Mouse (Mus musculus): ENCODE data around the gene Cbr2.

Gene Cbr2

DNA sequence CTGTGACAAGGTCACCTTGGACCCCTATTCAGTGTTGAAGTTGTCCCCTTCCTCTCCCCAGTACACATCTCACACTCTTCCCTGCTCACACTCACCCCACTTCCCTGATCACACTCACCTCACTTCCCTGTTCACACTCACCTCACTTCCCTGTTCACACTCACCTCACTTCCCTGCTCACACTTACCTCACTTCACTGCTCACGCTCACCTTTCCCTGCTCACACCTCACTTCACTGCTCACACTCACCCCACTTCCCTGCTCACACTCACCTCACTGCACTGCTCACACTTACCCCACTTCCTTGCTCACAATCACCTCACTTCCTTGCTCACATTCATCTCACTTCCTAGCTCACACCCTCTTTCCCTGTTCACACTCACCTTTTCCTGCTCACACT lies 519 bp downstream of the Cbr2 start:
- no peak for DNase-seq (ENCODE audit: low read depth, low spot score)

DNA sequence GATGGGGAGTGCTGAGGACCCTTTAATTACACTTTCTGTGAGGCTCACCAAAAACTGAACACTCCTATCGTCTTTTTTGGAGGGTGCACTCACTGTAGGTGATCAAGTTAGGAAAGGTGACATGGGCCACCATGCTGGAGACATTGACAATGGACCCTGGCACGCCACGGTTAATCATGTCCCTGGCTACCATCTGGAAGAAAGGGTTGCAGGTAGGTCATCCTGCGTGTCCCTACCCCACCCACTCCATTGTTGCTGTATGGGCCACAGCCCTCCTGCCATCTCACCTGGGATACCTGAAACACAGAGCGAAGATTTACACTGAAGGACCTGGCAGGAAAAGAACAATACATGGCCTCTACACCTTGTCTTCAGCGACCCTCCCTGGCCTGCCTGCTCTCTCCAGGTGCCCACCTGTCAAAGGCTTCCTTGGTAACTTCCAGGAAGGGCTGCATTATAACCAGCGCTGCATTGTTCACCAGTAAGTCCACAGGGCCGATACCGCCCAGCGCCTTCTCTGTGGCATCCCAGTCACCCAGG lies 1.5 kb downstream of the Cbr2 start:
- no peak for DNase-seq (ENCODE audit: low read depth, low spot score)

DNA sequence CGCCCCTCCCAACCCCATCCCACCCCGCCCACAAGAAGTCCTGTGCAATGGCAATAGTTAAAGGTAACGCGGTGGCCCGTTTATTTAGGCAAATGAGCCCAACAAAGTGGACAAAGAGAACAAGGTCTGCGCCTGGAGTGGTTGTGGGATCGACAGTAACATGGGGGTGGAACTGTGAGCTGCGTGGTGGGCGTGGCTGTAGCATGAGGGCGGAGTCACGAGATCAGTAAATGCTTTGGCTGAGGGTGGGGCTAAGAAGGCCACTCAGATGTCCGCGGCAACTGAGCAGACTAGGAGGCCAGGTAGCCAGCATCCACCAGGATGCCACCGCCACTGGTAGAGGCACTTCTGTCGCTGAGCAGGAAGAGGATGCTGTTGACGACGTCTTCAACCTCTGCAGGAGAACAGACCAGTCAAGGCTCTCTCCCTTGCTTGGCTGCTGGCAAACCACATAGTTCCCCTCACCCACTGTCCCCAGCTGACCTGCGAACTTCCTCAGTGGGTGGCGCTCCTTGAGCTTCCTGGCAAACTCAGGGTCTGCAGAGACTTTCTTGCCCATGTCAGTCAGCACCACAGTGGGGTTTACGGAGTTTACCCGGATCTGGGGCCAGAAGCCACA lies 2.4 kb downstream of the Cbr2 start:
- DNase-seq (ENCODE audit: low read depth, low spot score), result peak; percentile 88

DNA sequence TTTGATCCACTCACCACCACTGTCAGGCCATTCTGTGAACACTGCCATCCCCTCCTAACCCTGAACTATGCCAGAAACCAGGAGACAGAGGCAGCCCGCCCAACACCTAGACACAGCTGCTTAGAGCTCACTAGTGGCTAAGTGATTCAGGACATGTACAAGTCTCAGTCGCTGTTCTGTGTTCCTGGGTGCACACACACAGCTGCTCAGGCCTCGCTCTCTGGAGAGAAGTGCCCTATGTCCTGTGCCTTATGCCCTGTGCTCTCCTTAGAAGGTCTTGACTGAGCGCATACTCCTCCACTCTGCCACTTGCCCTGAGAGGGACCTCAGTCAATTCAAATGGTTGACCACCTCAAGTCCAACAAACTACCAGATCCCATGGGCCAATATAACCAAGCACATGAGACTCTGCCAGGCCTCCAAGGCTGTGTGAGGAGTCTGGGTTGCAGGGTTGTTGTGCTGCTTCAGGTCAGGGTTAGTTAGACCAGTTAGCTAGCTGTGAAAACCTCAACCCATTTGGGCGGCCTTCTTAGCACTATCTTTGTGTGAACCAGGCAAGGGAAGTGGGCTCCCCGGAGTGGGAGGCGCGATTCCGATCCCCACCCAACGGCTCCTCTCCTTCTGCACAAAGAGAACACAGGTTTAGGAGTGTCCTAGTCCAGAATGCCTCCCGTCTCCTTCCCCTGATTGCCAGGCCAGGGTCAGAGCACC lies 3.2 kb downstream of the Cbr2 start:
- no peak for DNase-seq (ENCODE audit: low read depth, low spot score)

DNA sequence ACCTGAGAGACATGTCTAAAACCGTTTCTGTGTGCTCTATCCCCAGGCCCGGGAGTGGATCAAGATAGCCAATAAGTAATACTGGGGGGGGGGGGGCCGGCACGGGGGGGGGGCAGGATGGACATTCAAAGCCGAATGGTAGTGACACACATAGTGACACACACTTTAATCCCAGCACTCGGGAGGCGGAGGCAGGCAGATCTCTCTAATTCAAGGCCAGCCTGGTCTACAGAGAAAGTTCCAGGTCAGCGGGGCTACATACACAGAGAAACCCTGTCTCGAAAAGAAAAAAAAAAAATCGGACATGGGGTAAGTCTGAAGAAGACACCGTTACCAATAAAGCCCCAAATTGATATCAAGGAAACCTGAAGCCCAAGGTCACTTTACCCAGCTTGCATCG lies 4.3 kb downstream of the Cbr2 start:
- DNase-seq (ENCODE audit: low read depth, low spot score), result no peak

DNA sequence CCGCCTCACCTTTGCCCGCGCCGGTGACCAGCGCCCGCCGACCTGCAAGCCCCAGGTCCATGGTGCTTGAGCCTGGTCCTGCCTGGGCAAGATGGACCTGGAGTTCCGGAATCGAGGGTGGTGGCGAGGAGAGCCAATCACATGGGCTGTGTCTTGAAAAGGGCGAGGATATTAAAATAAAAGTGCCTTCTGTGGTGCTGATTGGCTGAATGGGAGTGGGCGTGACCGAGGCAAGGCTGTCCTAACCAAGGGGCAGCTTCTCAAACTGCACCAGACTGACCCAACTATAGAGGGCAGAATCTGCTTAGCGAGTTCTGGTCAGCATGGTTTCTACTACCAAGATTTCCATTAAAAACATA lies 4.8 kb downstream of the Cbr2 start, which contains the start of gene Dcxr:
Gene Dcxr, minus strand, starts transcription at position 113 of the 359 bp plus-strand sequence.
- peak; percentile 84 for DNase-seq (ENCODE audit: low read depth, low spot score)

DNA sequence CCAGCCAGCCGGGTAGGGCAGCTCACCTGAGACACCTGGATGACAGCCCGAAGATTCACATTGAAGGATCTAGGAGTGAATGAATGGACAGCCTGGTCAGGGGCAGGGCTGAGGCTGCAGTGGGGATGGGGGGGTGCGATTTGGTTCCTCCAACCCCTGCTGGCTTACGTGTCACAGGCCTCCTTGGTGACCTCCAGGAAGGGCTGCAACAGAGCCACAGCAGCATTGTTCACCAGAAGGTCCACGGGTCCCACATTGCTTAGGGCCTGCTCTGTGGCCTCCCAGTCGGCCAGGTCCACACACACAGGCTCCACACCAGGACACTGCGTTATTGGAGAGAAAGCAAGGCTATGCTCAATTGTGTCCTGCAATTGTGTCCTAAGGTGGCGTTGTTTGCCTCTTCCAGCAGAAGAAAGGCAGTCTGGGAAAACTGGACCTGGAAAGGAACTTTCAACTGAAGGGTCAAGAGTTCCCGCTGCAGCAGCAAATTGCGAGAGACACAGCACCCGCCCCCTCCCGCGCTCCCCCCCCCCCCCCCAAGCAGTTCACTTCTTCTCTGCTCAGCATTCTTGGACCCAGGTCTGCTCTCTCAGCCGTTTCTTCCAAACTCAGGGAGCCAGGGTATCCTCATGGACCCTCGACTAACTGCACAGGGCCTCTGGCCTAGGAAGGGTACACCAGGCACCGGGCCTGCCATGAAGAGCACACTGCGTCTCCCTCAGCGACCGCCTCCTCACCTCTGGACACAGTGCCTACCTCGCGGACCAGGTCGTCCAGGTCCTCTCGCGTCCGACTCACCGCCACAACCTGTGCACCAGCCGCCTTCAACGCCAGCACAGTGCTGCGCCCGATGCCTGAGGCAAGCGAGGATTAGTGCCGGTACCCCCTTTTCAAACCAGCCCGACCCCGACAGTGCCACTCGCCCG lies 5.4 kb downstream of the Cbr2 start:
- DNase-seq (ENCODE audit: low read depth, low spot score), result peak; percentile 36

DNA sequence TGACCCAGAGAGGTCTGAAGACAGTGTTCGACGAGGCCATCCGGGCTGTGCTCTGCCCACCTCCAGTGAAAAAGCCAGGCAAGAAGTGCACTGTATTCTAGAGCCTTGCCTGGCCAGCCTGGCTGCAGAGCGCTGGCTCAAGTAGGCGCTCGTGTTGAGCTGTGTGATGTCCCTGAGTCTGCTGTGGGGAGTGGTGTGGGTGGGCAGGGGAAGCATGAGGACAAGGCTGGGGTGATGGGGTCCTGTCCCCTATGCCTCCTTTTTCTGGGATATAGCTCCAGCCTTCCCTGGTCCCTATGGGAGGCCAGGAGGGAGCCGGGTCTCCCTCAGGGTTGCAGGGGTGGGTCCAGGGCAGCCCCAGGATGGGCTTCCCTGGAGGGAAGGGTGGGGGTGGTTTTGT lies 8.4 kb downstream of the Cbr2 start:
- DNase-seq (ENCODE audit: low read depth, low spot score), result no peak

DNA sequence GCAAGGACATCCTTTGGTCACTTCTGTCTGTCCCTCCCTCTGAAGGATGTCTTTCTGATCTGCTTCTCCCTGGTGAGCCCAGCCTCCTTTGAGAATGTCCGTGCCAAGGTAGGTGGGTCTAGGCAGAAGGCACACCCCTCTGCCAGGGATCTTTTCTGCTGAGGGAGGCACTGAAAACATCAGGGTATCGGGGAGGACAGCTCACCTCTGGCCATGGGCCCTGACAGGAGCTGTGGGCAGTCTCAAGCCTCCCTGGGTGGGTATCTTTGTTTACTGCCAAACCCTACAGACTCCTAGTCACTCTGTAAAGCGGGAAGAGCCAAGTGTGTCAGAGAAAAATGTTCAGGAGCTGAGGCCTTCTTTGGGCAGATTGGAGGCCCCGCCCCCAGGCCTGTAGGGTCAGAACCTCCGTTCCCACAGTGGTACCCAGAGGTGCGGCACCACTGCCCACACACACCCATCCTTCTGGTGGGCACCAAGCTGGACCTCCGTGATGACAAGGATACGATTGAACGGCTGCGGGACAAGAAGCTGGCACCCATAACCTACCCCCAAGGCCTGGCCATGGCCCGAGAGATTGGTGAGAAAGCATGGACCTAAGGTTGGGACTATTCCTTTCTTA lies 9.0 kb downstream of the Cbr2 start:
- no peak for DNase-seq (ENCODE audit: low read depth, low spot score)

DNA sequence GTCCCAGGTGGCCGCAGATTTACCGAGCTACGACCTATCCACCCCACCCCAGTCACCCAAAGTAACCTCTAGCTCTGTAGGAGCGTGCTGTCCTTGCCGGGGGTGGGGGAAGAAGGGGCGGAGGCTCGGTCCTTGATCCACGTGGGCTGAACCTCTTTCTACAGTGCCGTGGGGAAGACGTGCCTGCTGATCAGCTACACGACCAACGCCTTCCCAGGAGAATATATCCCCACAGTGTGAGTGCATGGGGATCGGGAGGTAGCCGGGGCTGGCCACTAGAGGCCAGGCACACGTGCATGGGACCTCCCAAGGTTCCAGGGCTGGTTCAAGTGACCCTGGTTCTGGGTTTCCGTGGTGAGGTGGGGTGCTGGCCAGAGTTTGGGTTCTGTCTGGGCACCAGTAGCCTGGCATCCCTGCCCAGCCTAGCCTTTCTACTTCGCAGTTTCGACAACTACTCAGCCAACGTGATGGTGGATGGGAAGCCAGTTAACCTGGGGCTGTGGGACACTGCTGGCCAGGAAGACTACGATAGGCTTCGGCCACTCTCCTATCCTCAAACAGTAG lies 9.8 kb downstream of the Cbr2 start:
- no peak for DNase-seq (ENCODE audit: low read depth, low spot score)

DNA sequence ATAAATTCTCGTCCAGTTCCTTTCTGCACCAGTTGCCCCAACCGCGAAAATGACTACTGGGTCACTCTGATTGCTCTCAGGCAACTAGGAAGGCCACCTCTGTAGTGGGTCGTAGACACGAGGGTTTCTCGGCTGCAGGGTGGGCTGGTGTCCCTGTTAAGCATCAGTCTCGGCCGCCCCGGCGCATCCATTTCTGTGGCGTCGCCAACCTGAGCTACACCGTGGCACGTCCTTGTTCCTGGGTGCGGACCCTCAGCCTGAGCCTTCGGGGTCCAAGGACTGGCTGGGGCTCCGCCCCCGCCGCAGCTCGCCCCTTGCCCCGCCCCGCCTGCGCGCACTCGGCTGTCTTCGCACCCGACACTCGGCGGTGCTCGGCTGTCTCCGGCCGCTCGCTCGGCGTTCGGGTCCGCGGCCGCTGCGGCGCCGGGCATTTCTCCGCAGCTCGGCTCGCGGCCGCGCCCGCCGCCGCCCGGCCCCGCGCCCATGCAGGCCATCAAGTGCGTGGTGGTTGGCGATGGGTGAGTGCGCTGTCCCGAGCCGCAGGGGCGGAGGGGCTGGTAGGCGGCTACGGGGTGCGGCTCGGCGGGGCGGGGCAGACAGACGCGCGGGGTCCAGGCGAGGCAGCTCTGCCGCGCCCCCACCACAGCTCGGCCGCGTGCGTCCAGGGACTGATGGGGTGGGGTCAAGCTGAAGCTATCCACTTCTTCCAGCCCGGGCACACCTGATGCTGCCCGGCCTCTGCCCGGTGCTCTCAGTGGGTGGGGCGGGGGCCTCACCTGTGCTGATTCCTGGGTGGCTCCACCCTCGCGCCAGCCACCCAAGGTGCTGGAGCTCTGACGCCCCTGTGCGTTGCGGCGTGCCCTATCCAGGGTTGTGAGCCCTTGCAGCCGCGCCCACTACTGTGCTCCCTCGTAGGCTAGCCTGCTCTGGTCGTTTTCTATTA lies 10.5 kb downstream of the Cbr2 start, which contains the start of gene Rac3:
Gene Rac3, plus strand, starts transcription at position 347 of the 943 bp plus-strand sequence.
- peak; percentile 79 for DNase-seq (ENCODE audit: low read depth, low spot score)

DNA sequence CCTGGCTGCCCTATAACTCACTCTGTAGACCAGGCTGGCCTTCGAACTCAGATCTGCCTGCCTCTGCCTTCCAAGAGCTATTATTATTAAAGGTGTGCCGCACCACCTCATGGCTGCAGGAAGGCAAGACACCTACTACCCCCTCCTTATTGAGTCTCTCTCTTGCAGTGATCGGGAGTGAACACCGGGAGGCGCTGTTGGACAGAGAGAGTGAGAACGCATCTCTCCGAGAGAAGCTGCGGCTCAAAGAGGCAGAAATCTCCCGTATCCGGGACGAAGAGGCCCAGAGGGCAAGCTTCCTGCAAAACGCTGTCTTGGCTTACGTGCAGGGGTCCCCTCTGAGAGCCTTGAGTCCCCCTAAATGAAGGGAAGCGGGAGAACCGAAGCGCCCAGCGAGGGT lies 11.5 kb downstream of the Cbr2 start:
- peak; percentile 95 for DNase-seq (ENCODE audit: low read depth, low spot score)

DNA sequence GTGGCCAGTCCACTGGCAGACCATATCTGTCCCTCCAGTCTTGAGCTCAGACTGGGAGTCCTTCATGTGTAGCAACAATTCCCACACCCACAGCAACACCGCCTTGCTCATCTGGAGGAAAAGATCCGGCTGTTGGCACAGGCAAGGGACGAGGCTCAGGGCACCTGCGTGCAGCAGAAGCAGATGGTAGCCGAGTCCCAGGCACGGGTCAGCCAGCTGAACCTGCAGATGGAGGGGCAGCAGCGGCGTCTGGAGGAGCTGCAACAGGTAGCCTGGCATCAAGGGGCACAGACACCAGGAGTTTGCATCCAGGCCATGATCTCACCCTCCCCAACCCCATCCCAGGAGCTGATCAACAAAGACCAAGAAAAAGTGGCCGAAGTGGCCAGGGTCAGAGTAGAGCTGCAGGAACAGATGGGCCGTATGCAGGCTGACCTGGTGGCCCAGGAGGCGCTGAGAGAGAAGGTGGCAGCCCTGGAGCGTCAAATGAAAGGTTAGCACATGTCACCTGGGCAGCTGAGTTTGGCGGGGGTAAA lies 12.0 kb downstream of the Cbr2 start:
- no peak for DNase-seq (ENCODE audit: low read depth, low spot score)

DNA sequence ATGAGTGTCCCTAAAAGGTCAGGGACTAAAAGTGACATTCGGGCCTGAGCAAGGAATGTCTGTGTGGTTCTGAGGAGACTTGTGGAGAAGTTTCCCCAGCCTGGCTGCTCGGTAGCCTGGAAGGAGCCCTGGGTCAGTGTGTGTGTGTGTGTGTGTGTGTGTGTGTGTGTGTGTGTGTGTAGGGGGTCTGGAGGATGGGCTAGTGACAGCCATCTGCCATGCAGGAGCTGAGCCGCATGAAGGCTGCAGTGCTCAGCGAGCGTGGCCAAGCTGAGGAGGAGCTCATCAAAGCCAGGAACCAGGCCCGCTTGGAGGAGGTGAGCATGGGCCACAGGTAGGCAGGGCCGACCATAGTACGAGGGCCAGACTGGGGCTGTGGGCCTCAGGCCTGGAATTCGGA lies 12.7 kb downstream of the Cbr2 start:
- DNase-seq (ENCODE audit: low read depth, low spot score), result no peak

DNA sequence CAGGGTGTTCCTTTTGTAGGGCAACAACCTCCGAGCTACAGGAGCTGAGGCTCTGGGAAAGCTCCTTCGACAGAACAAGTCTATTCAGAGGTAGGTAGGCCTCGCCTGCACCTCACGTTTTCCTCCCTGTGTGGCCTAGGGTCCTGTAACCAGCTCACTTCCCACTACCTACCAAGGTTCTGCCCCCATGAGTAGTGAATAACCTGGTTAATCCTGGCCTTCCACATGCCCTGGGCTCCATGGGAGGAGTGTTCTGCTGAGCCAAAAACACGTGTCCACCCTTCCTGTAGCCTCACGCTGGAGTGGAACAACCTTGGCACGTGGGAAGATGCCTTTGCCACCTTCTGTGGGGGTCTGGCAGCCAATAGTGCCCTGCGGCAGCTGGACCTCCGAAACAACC lies 16.8 kb downstream of the Cbr2 start:
- no peak for DNase-seq (ENCODE audit: low read depth, low spot score)

DNA sequence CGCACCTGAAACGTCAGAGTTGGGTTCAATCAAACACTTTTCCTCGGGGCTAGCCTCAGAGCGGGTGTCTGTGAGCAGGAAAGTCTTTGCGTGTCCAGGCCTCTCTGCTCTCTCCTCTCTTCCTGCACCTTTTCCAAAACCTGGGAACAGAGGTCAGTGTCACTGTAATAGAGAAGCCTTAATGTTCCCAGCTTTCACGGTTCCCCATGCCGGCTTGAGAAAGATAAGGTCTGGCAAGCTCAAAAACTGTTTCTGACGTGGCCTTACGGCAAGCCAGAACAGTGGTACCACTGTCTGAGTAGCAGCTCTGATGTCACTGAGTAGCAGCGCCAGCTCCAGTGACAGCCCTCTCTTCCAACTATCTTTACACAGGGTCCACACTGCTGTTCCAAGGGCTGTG lies 17.4 kb downstream of the Cbr2 start:
- no peak for DNase-seq (ENCODE audit: low read depth, low spot score)

DNA sequence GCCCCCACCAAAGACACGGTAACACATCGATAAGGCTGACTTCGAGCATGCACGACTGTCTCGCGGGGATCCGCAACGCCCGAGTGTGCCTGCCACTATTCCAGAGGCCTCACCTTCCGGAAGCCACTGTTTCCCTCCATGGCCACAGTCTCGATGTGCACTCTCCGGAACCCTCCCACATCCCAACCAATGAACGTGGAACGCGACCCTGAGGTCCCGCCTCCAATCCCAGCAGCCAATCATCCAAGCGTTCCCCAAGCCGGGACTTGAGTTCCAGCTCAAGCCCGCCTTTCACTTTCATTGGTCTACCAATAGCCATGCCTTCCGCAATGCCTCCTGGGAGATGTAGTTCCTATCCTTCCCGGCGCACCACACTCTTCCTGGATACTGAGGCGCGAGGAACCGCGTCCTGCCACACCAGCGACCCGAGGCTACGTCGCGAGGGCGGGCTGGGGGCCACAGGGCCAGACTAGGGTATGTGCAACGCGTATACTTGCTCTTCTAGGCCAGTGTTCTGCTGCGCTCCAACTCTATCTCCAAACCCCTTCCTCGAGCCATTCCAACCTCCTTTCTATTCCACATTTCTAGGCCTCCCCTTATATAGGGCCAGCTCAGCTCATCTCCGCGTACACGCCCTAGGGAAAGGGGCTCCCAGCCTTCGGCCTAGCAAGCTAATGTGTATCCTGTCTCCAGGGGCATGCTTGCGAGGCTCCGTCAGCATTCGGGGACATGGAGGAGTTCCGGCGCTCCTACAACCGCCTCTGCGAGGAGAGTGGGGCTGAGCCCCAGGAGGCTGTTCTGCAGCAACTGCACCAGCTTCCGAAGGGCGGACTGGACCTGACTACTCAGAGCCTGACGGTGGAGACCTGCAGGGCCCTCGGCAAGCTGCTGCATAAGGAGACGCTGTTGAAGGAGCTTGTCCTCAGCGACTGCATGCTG lies 18.1 kb downstream of the Cbr2 start, which contains the start of the genes Cenpx and Lrrc45:
Gene Cenpx, minus strand, starts transcription at position 159 of the 939 bp plus-strand sequence.
Gene Lrrc45, plus strand, starts transcription at position 346 of the 939 bp plus-strand sequence.
- peak; percentile 99 for DNase-seq (ENCODE audit: low read depth, low spot score)

DNA sequence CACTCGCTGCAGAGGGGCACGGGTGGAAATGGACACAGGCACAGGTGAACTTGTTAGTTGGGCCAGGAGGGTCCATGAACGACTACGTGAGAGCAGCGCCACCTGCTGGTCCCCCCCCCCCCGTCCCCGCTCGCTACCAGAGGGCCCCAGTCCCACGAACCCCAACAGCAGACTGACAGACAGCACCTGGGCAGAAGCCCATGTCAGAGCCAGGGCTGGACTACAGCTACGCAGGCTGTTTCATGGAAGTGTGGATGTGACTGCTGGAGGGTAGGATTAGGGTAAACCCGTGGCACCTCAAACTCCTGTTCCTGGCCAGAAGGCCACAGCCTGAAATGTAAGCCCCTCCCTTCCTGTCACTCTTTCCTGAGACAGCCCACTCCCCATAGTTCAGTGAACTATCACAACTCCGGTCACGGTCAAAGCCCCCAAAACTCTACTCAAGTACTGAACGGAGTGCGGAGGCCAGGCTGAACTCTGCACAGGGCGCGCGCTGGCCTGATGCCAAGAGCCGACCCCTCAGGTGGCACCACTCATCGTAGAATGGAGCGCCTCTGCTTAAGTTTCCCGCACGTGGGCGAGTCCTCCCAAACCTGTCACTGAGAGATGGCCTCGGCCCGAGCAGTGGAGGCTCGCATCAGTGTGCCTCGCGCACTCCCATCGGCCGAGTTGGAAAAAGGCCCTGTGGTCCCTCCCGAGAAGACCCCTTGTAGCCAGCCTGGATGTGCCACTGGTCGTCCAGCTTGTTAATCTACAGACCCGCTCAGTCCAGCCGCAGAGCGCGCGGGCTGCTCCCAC lies 18.9 kb downstream of the Cbr2 start:
- peak; percentile 71 for DNase-seq (ENCODE audit: low read depth, low spot score)

All from ZHBTc4 (cell line).